Mouse (Mus musculus) brown adipose tissue, adult 24 weeks (tissue): ENCODE measurements around the gene Atoh1. TPM values are rescaled to one million over a fixed set of nuclear protein-coding genes. Genes with fewer than 3 reads are reported as not detected.

Experiments used
- H3K27ac ChIP-seq: fragments of 200-500 bp; replicated peaks from 2 replicates; pipeline ENCODE4 v1.5.1; 2012; ENCODE audit warnings: low read depth, mild to moderate bottlenecking, low read length
- H3K4me1 ChIP-seq: fragments of 200-500 bp; 2 replicates; pipeline ENCODE4 v1.6.1; 2012; ENCODE audit warnings: low read length, mixed read lengths; ENCODE audit not compliant: control insufficient read depth, insufficient read depth, insufficient read length
- H3K4me3 ChIP-seq: fragments of 200-500 bp; 2 replicates; pipeline ENCODE4 v1.5.1; 2012; ENCODE audit warnings: low read depth, mild to moderate bottlenecking, low read length, moderate library complexity; ENCODE audit not compliant: insufficient read depth
- polyA plus RNA-seq: library from polyadenylated mRNA; stranded (reverse); fragments of >200 nt; gene quantifications from 2 replicates; pipeline ENCODE4 v1.2.4, GENCODE M21; 2012; ENCODE audit not compliant: missing spikeins, insufficient read depth, insufficient read length

The Atoh1 gene
- polyA plus RNA-seq, result not detected in 2 replicates

DNA sequence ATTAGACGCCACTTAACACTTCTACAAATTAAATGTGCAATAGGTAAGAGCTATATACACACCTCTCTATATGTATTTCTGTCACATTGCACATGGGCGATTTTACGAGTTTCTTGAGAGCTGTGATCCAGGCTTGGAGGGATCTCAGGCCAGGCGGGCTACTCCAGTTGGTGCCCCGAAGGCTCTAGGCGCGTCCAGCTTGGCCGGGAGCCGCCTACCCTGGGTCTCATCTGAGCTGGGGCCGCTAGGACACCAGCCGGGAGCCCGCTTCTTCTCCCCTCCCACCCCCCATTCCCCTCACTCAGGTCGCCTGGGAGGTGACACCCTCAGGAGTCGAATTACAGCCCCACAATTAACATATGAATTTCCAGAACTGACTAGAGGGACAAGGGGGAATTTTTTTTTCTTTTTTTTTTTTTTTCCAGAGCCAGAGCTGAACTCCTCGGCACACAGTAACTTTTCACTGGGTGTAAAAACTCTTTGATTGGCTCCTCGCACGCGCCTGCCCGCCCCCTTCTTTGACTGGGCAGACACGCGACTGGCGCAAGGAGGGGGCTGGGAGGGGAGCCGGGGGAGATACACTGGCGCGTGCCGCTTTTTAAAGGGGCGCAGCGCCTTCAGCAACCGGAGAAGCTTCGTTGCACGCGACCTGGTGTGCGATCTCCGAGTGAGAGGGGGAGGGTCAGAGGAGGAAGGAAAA, at the start of gene Atoh1:
TSS of gene Atoh1 (plus strand) at position 627 of the 700 bp plus-strand sequence.
- H3K4me1 ChIP-seq, result no peaks in the 10 kb centered on the region
- peak within 1 kb of the TSS; percentile 63 for H3K4me3 ChIP-seq
- H3K27ac ChIP-seq, result no peak within 1 kb of the TSS

DNA sequence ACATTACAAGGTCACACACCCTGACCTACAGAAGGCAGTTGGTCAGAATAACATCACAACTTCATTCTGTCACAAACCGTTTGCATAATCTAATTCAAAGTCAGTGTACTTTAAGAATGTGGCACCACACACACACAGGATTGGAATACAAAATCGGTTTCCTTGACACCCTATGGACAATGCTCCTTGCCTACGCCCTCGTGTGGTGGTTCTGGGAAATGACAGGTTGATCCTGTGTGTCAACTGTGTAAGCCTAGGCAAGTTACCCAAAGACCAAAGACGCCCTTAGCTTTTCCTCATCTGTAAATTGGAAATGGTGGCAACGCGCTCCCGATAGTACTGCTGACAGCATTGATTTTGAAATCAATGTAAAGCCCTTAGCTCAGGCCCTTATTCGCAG, 45.0 kb upstream of the Atoh1 start:
- Histone ChIP-seq H3K4me3 (no peak overlapping the region), H3K27ac (no peak overlapping the region), H3K4me1 (no peaks in the 10 kb centered on the region)

- Histone ChIP-seq H3K4me3 (no peak overlapping the region), H3K4me1 (no peaks in the 10 kb centered on the region), H3K27ac (no peak overlapping the region)
Measured at GRCm38 (mm10) chr6:64684973-64685372, 44.0 kb upstream of the Atoh1 start.

DNA sequence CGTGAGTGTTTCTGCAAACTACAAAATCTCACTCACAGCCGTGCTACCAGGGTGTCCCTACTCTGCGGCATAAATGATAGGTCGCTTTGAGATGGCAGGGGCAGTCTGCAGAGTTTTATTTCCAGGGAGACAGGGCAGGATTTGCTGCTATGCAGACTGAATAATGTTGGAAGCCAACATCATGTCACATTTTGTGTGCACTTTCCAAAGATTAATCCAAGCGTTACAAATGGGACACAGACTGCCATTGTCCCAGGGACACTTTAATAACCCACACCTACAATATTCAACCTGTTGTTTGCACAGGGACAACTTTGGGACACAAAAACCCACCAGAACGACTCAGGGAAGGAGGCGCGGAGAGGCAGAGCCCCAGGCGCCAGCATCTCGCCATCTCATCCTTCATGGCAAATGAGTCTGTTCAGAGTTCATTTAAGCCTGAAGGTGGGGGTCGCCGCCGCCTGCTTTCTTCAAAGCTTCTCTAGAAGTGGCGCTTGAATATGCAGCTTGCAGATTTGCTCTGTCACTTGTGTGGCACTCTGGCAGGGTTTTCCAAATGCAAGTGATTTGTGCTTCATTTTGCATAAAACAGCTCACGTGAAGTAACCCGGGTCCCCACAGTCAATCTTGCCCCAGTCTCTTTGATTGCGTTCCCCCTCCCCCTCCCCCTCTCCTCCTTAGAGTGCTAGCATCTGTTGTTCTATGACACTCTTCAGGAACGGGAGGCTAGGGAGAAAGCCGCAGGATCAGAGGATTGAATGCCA, 40.6 kb upstream of the Atoh1 start:
- no peak overlapping the region for H3K4me3 ChIP-seq
- H3K27ac ChIP-seq, result no peak overlapping the region
- H3K4me1 ChIP-seq, result no peaks in the 10 kb centered on the region

- no peaks in the 10 kb centered on the region for H3K4me1 ChIP-seq
- H3K27ac ChIP-seq, result no peak overlapping the region
- no peak overlapping the region for H3K4me3 ChIP-seq
Measured at GRCm38 (mm10) chr6:64694688-64695087, 34.2 kb upstream of the Atoh1 start.

DNA sequence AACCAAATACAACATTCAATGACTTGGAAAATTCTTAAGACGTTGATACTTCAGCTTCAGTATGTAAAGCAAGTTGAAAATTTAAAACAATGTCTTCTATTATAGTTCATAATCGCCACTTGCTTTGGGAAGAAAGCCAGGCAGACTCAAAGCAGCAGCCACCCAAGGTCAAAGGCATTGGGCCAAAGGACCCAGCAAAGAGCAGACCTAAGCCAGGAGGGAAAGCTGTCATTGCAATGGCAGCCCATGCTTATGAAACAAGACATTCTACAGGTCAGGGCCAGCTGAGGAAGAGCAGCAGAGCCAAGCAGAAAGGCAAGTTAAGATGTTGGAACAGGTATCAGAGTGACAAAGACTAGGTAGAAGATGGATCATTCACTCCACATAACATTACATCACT, 25.3 kb upstream of the Atoh1 start:
- Histone ChIP-seq H3K27ac (no peak overlapping the region), H3K4me1 (no peaks in the 10 kb centered on the region), H3K4me3 (no peak overlapping the region)

GRCm38 (mm10) chr6:64727751-64728403, 1.0 kb upstream of the Atoh1 start:
- Histone ChIP-seq H3K4me3 (peak overlapping the region; percentile 63), H3K27ac (no peak overlapping the region), H3K4me1 (no peaks in the 10 kb centered on the region)

DNA sequence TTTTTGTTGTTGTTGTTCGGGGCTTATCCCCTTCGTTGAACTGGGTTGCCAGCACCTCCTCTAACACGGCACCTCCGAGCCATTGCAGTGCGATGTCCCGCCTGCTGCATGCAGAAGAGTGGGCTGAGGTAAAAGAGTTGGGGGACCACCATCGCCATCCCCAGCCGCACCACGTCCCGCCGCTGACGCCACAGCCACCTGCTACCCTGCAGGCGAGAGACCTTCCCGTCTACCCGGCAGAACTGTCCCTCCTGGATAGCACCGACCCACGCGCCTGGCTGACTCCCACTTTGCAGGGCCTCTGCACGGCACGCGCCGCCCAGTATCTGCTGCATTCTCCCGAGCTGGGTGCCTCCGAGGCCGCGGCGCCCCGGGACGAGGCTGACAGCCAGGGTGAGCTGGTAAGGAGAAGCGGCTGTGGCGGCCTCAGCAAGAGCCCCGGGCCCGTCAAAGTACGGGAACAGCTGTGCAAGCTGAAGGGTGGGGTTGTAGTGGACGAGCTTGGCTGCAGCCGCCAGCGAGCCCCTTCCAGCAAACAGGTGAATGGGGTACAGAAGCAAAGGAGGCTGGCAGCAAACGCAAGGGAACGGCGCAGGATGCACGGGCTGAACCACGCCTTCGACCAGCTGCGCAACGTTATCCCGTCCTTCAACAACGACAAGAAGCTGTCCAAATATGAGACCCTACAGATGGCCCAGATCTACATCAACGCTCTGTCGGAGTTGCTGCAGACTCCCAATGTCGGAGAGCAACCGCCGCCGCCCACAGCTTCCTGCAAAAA, 496 bp downstream of the Atoh1 start:
- Histone ChIP-seq H3K4me3 (peak overlapping the region; percentile 50), H3K27ac (no peak overlapping the region), H3K4me1 (no peaks in the 10 kb centered on the region)

- H3K27ac ChIP-seq, result no peak overlapping the region
- H3K4me3 ChIP-seq, result no peak overlapping the region
- H3K4me1 ChIP-seq, result no peaks in the 10 kb centered on the region
Measured at GRCm38 (mm10) chr6:64730030-64730429, 1.1 kb downstream of the Atoh1 start.

- Histone ChIP-seq H3K4me1 (no peaks in the 10 kb centered on the region), H3K4me3 (no peak overlapping the region), H3K27ac (no peak overlapping the region)
Measured at GRCm38 (mm10) chr6:64730506-64731020, 1.6 kb downstream of the Atoh1 start.

DNA sequence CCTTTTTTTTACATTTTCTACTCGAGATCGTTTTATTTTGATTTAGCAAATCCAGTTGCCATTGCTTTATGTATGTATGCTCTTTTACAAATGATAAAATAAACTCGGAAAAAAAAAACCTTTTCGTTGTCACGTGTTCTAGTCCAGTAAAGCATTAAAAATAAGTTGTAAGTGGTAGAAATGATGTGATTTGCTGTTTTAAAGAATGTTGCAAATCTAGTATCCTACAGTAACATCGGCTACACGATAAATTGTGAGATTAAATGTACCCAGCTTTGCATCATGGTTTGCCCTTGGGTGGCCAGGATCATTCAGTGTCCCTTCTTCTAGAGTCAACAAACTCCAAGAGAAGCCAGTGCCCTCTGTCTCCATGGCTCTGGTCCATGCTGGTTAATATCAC, 2.2 kb downstream of the Atoh1 start:
- Histone ChIP-seq H3K27ac (no peak overlapping the region), H3K4me1 (no peaks in the 10 kb centered on the region), H3K4me3 (no peak overlapping the region)

GRCm38 (mm10) chr6:64731621-64732320, 2.8 kb downstream of the Atoh1 start:
- no peak overlapping the region for H3K27ac ChIP-seq
- no peaks in the 10 kb centered on the region for H3K4me1 ChIP-seq
- H3K4me3 ChIP-seq, result no peak overlapping the region

DNA sequence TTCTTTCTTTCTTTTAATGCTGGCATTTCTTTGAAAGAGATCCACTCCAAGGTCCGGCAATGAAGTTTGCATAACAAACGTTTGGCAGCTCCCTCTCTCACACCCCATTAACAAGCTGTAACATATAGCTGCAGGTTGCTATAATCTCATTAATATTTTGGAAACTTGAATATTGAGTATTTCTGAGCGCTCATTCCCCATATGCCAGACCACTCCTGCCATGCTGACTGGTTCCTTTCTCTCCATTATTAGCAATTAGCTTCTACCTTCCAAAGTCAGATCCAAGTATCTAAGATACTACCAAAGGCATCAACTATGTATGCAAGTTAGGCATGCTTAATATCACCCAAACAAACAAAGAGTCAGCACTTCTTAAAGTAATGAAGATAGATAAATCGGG, 4.4 kb downstream of the Atoh1 start:
- no peak overlapping the region for H3K4me3 ChIP-seq
- H3K27ac ChIP-seq, result no peak overlapping the region
- no peaks in the 10 kb centered on the region for H3K4me1 ChIP-seq
